23 mouse cellular contexts compared by ENCODE assay signal in genomic region chr9:97512282-97512850, GRCm38 (mm10).
DNase-seq lines count a peak whose midpoint lies in the region; ATAC-seq lines count a peak whose summit lies in the region.
"Had no signal": no experiment of that assay in that cellular context is flagged by ENCODE, and none has a peak within 500 bp of the region (broad histone marks: within the 10 kb centered on the region; RNA-seq: fewer than 3 reads in every experiment).

No protein-coding gene starts in this region.

- H3K27ac ChIP-seq in kidney, embryonic 14.5 days (ENCODE audit: low read depth, low read length), result no peak overlapping the region
- H3K27ac ChIP-seq: embryonic facial prominence, embryonic 13.5 days; forebrain, embryonic 13.5 days; heart, adult 2 months; heart, embryonic 15.5 days; hindbrain, embryonic 10.5 days; hindbrain, embryonic 14.5 days had no signal

- 29% methylated on average over 3 of the region's 3 CpGs for WGBS in kidney, embryonic 14.5 days

- H3K9me3 ChIP-seq in kidney, embryonic 14.5 days (ENCODE audit: control insufficient read depth, low read length), result no peaks in the 10 kb centered on the region
- H3K9me3 ChIP-seq: embryonic facial prominence, embryonic 13.5 days; forebrain, embryonic 13.5 days; heart, embryonic 15.5 days; hindbrain, embryonic 10.5 days had no signal

- H3K36me3 ChIP-seq in kidney, embryonic 14.5 days (ENCODE audit: control insufficient read depth, insufficient read depth, low read length), result no peaks in the 10 kb centered on the region
- H3K36me3 ChIP-seq: embryonic facial prominence, embryonic 13.5 days; G1E; heart, embryonic 15.5 days; hindbrain, embryonic 10.5 days had no signal

- peak; percentile 75; the same call in 1 of the 2 replicates for ATAC-seq in kidney, embryonic 14.5 days (ENCODE audit: low FRiP score, low TSS enrichment)
- ATAC-seq: activated CD4-positive, CD25-positive, alpha-beta regulatory T cell, adult 4 months; CD4-positive, CD25-positive, alpha-beta regulatory T cell, adult 4 months; forebrain, embryonic 13.5 days; forebrain, postnatal 0 days had no signal

- H3K4me2 ChIP-seq in kidney, embryonic 14.5 days (replicated peaks; ENCODE audit: low read depth, low read length), result no peak overlapping the region
- H3K4me2 ChIP-seq: embryonic facial prominence, embryonic 13.5 days; forebrain, embryonic 13.5 days; heart, embryonic 11.5 days; heart, embryonic 15.5 days; hindbrain, embryonic 14.5 days had no signal

- peak; percentile 2 for DNase-seq in embryo, embryonic 10.5 days (ENCODE audit: low spot score)
- DNase-seq in embryo, embryonic 11 days, result no peak
- DNase-seq in kidney, adult 18-20 months, result no peak
- DNase-seq in ovary, adult 18-20 months (ENCODE audit: low spot score), result peak; percentile 54
- no peak for DNase-seq in ovary, postnatal 10 days (ENCODE audit: low spot score)
- no peak for DNase-seq in left cerebral cortex, adult 9 months (ENCODE audit: low spot score in 2 of 2)
- DNase-seq: adrenal gland, postnatal 25 days; B cell, adult 2 months; cerebellum, adult 2 months; cerebellum, postnatal 10 days; forebrain, postnatal 0 days; gastrocnemius, postnatal 14 days; heart, adult 2 months had no signal

- no peaks in the 10 kb centered on the region for H3K27me3 ChIP-seq in kidney, embryonic 14.5 days (ENCODE audit: control insufficient read depth, insufficient read depth, low read length)
- H3K27me3 ChIP-seq: embryonic facial prominence, embryonic 13.5 days; forebrain, embryonic 13.5 days; heart, embryonic 15.5 days had no signal

- H3K4me3 ChIP-seq in kidney, embryonic 14.5 days (ENCODE audit: low read length), result no peak overlapping the region
- H3K4me3 ChIP-seq: embryonic facial prominence, embryonic 13.5 days; forebrain, embryonic 13.5 days; heart, adult 2 months; heart, embryonic 15.5 days; hindbrain, embryonic 10.5 days had no signal

- no peak overlapping the region for H3K9ac ChIP-seq in kidney, embryonic 14.5 days (ENCODE audit: low read depth, low read length)
- H3K9ac ChIP-seq: embryonic facial prominence, embryonic 13.5 days; forebrain, embryonic 13.5 days; forebrain, postnatal 0 days; heart, embryonic 15.5 days; hindbrain, embryonic 14.5 days had no signal

- H3K4me1 ChIP-seq in kidney, embryonic 14.5 days (ENCODE audit: control insufficient read depth, insufficient read depth, low read length), result peaks cover 13% of the 10 kb centered on the region; the same call in 1 of the 2 replicates
- H3K4me1 ChIP-seq: embryonic facial prominence, embryonic 13.5 days; forebrain, embryonic 13.5 days; heart, embryonic 15.5 days; hindbrain, embryonic 10.5 days had no signal

Comparison
In these comparisons a context has a peak if more than half of its experiments do, and no peak if none do; other contexts are left out.
1. DNase-seq: peak in embryo, embryonic 10.5 days (single experiment) and ovary, adult 18-20 months (single experiment); none in embryo, embryonic 11 days (single experiment), kidney, adult 18-20 months (single experiment), ovary, postnatal 10 days (single experiment) and left cerebral cortex, adult 9 months (0 of 2).